In the genomic region with DNA sequence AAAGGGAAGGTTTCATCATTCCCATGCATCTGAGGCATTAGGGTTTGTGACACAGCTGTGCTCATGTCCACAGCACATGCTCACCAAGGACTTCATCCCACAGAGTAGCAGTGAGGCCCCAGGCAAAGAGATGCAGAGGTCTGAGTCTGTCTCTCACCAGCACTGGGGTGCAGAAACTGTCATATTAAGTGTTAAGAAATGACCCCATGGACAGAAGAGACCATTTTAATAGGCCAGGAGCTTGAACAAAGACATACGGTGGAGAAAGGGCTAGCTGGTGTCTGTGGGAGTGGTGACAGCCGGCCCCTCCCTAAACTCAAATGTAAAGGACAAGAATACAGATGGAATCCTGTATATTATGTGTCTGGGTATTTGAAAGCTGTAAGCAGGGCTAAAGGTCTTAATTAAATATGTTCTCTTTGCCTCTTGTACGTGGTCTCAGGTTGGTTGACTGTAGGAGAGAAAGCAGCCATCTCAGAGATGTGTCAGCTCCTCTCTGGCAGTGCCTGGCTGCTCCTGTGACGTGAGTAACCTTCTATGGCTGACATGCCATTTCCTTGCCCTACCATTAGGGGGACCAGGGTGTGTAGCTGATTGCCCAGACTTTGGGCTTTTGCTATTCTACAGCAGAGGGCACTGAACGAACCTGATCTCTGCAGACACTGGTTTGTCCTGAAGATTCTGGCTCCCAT, we compare ENCODE assay signal across 9 mouse cellular contexts. TPM values are rescaled to one million over a fixed set of nuclear protein-coding genes. Genes with fewer than 3 reads are reported as not detected.
A peak's percentile ranks its signal among the peaks of the same experiment; 100 is the strongest.
DNase-seq lines count a peak whose midpoint lies in the region; ATAC-seq and TF ChIP-seq lines count a peak whose summit lies in the region.
"Had no signal": no experiment of that assay in that cellular context is flagged by ENCODE, and none has a peak within 500 bp of the region (broad histone marks: within the 10 kb centered on the region; RNA-seq: fewer than 3 reads in every experiment).

No protein-coding gene starts in this region.

- no peak overlapping the region for H3K4me2 ChIP-seq in hindbrain, embryonic 16.5 days (ENCODE audit: low read length)
- no peak overlapping the region for H3K4me2 ChIP-seq in heart, embryonic 11.5 days
- no peak overlapping the region for H3K4me2 ChIP-seq in kidney, embryonic 16.5 days (replicated peaks; ENCODE audit: low read depth, low read length)
- H3K4me2 ChIP-seq: liver, embryonic 15.5 days had no signal

- no peaks in the 10 kb centered on the region for H3K9me3 ChIP-seq in hindbrain, embryonic 10.5 days
- H3K9me3 ChIP-seq in hindbrain, embryonic 16.5 days (ENCODE audit: control insufficient read depth, low read length): no peaks in the 10 kb centered on the region
- H3K9me3 ChIP-seq in heart, embryonic 11.5 days (replicated peaks; ENCODE audit: control insufficient read depth, low read length): no peaks in the 10 kb centered on the region
- no peaks in the 10 kb centered on the region for H3K9me3 ChIP-seq in kidney, embryonic 16.5 days (ENCODE audit: low read length)
- H3K9me3 ChIP-seq: liver, embryonic 15.5 days had no signal

- peak; percentile 43; the same call in 1 of the 2 replicates for TF ChIP-seq CTCF in thymus, adult 2 months (IDR thresholded peaks at IDR 0.05; ENCODE audit: borderline replicate concordance, control insufficient read depth, extremely low read depth, insufficient read depth, low read length, poor library complexity)

- no peak overlapping the region for H3K9ac ChIP-seq in hindbrain, embryonic 16.5 days (ENCODE audit: low read depth, low read length)
- no peak overlapping the region for H3K9ac ChIP-seq in heart, embryonic 11.5 days (ENCODE audit: low read depth, low read length)
- no peak overlapping the region for H3K9ac ChIP-seq in kidney, embryonic 16.5 days (replicated peaks; ENCODE audit: low read length)
- H3K9ac ChIP-seq: liver, embryonic 15.5 days had no signal

- peak; percentile 46 for DNase-seq in hindbrain, embryonic 10.5 days (ENCODE audit: low spot score)
- DNase-seq in adipocyte (ENCODE audit: low spot score): peak; percentile 78
- DNase-seq in embryo, embryonic 10.5 days (ENCODE audit: low spot score): peak; percentile 75
- peak; percentile 76 for DNase-seq in thymus, adult 2 months

- no peaks in the 10 kb centered on the region; the same call in 1 of the 2 replicates for H3K4me1 ChIP-seq in hindbrain, embryonic 10.5 days (replicated peaks)
- H3K4me1 ChIP-seq in hindbrain, embryonic 16.5 days (ENCODE audit: control insufficient read depth, insufficient read depth, low read depth, low read length): no peaks in the 10 kb centered on the region
- no peaks in the 10 kb centered on the region for H3K4me1 ChIP-seq in heart, embryonic 11.5 days (ENCODE audit: control insufficient read depth, insufficient read depth, low read length)
- no peaks in the 10 kb centered on the region for H3K4me1 ChIP-seq in kidney, embryonic 16.5 days (ENCODE audit: insufficient read depth, low read length)
- no peaks in the 10 kb centered on the region for H3K4me1 ChIP-seq in thymus, adult 2 months (replicated peaks; ENCODE audit: control insufficient read depth, insufficient read depth, low read length)

- ATAC-seq in hindbrain, embryonic 16.5 days: no peak
- peak; percentile 39; the same call in 1 of the 2 replicates for ATAC-seq in heart, embryonic 11.5 days (replicated peaks; ENCODE audit: insufficient number of reproducible peaks, low FRiP score, low TSS enrichment)
- ATAC-seq in kidney, embryonic 16.5 days (ENCODE audit: low FRiP score, low TSS enrichment): peak; percentile 46; the same call in 1 of the 2 replicates
- ATAC-seq in megakaryocyte-erythroid progenitor cell, adult 5-6 weeks (replicated peaks; ENCODE audit: low FRiP score, low TSS enrichment, poor library complexity, severe bottlenecking): peak; percentile 97

- no peaks in the 10 kb centered on the region for H3K36me3 ChIP-seq in hindbrain, embryonic 10.5 days
- H3K36me3 ChIP-seq in hindbrain, embryonic 16.5 days (ENCODE audit: control insufficient read depth, insufficient read depth, low read length): no peaks in the 10 kb centered on the region
- H3K36me3 ChIP-seq in heart, embryonic 11.5 days (ENCODE audit: control insufficient read depth, insufficient read depth, low read length): no peaks in the 10 kb centered on the region
- H3K36me3 ChIP-seq in kidney, embryonic 16.5 days (ENCODE audit: insufficient read depth, low read length): no peaks in the 10 kb centered on the region
- H3K36me3 ChIP-seq in thymus, adult 2 months (ENCODE audit: control insufficient read depth, insufficient read depth, low read length): no peaks in the 10 kb centered on the region
- H3K36me3 ChIP-seq: liver, embryonic 15.5 days had no signal

- no peak overlapping the region for H3K27ac ChIP-seq in hindbrain, embryonic 10.5 days
- no peak overlapping the region for H3K27ac ChIP-seq in hindbrain, embryonic 16.5 days (ENCODE audit: low read depth, low read length)
- H3K27ac ChIP-seq in heart, embryonic 11.5 days (ENCODE audit: low read depth, low read length): no peak overlapping the region
- no peak overlapping the region for H3K27ac ChIP-seq in kidney, embryonic 16.5 days (ENCODE audit: low read length)
- no peak overlapping the region for H3K27ac ChIP-seq in thymus, adult 2 months (ENCODE audit: control insufficient read depth, insufficient read depth, low read length)
- H3K27ac ChIP-seq: liver, embryonic 15.5 days had no signal

- WGBS in hindbrain, embryonic 10.5 days: 38% methylated on average over 5 of the region's 5 CpGs
- 40% methylated on average over 5 of the region's 5 CpGs for WGBS in hindbrain, embryonic 16.5 days
- 33% methylated on average over 5 of the region's 5 CpGs for WGBS in heart, embryonic 11.5 days (ENCODE audit: insufficient replicate concordance)
- WGBS in kidney, embryonic 16.5 days: 30% methylated on average over 5 of the region's 5 CpGs
- 39% methylated on average over 5 of the region's 5 CpGs for WGBS in thymus, adult 2 months

- H3K27me3 ChIP-seq in hindbrain, embryonic 10.5 days (ENCODE audit: insufficient read depth, poor library complexity, severe bottlenecking): no peaks in the 10 kb centered on the region
- H3K27me3 ChIP-seq in hindbrain, embryonic 16.5 days (replicated peaks; ENCODE audit: control insufficient read depth, insufficient read depth, low read length): no peaks in the 10 kb centered on the region
- H3K27me3 ChIP-seq in heart, embryonic 11.5 days (ENCODE audit: control insufficient read depth, insufficient read depth, low read length): no peaks in the 10 kb centered on the region
- no peaks in the 10 kb centered on the region for H3K27me3 ChIP-seq in kidney, embryonic 16.5 days (ENCODE audit: insufficient read depth, low read length)
- H3K27me3 ChIP-seq in thymus, adult 2 months (ENCODE audit: control insufficient read depth, insufficient read depth, low read length): no peaks in the 10 kb centered on the region
- H3K27me3 ChIP-seq: liver, embryonic 15.5 days had no signal

- no peak for TF ChIP-seq POLR2A in thymus, adult 2 months (IDR thresholded peaks at IDR 0.05; ENCODE audit: control insufficient read depth, extremely low read depth, insufficient read depth, low read length, poor library complexity)

- no peak overlapping the region for H3K4me3 ChIP-seq in hindbrain, embryonic 10.5 days
- H3K4me3 ChIP-seq in hindbrain, embryonic 16.5 days (ENCODE audit: low read length): no peak overlapping the region
- H3K4me3 ChIP-seq in heart, embryonic 11.5 days (ENCODE audit: low read depth, low read length): no peak overlapping the region
- no peak overlapping the region for H3K4me3 ChIP-seq in kidney, embryonic 16.5 days (ENCODE audit: low read length)
- no peak overlapping the region for H3K4me3 ChIP-seq in thymus, adult 2 months (ENCODE audit: control insufficient read depth, insufficient read depth, low read length)
- H3K4me3 ChIP-seq: liver, embryonic 15.5 days had no signal

RNA-seq across cellular contexts. Expression of a gene that starts 43.8 kb away (rescaled TPM):
- polyA plus RNA-seq in hindbrain, embryonic 10.5 days (2016; fragmentation: Nextera tagmentation; extraction: Ambion mirVana): 12.3 and 14.9 TPM in 2 replicates
- 17.8 and 18.3 TPM in 2 replicates for polyA plus RNA-seq in hindbrain, embryonic 16.5 days (2015; fragmentation: Nextera tagmentation; extraction: Ambion mirVana)
- 16.3 and 16.5 TPM in 2 replicates for polyA plus RNA-seq in heart, embryonic 11.5 days (2014; fragmentation: Nextera tagmentation; extraction: Ambion mirVana)
- polyA plus RNA-seq in kidney, embryonic 16.5 days (2015; fragmentation: Nextera tagmentation; extraction: Ambion mirVana): 18.7 and 19.3 TPM in 2 replicates
- total RNA-seq in megakaryocyte-erythroid progenitor cell, adult 5-6 weeks (2014; fragmentation: Nextera tagmentation): 8.7 and 9.7 TPM in 2 replicates
- total RNA-seq in megakaryocyte-erythroid progenitor cell, adult 5-6 weeks (2017): 9.7 and 13.8 TPM in 2 replicates
- 6.5 and 7.4 TPM in 2 replicates for polyA plus RNA-seq in thymus, adult 2 months (2012; rRNA removed)
